Mouse (Mus musculus) cerebellum, adult 2 months (tissue): ENCODE measurements around the gene Zbtb3. TPM values are rescaled to one million over a fixed set of nuclear protein-coding genes. Genes with fewer than 3 reads are reported as not detected.

Experiments
- DNase-seq, 2 experiments: peaks; one replicate each; pipeline ENCODE4 v3.0.0; 2021
- H3K27ac ChIP-seq: fragments of 200-500 bp; 2 replicates; pipeline ENCODE4 v1.5.1; 2012; ENCODE audit warnings: low read length, control low read depth, inconsistent platforms; ENCODE audit not compliant: insufficient read depth
- H3K27me3 ChIP-seq: fragments of 200-500 bp; 2 replicates; pipeline ENCODE4 v1.6.1; 2012; ENCODE audit warnings: inconsistent platforms, mild to moderate bottlenecking, low read length, moderate library complexity; ENCODE audit not compliant: control insufficient read depth, insufficient read depth
- H3K4me1 ChIP-seq: fragments of 200-500 bp; 2 replicates; pipeline ENCODE4 v1.6.1; 2011; ENCODE audit warnings: low read length; ENCODE audit not compliant: control insufficient read depth, insufficient read depth
- H3K4me3 ChIP-seq: fragments of 200-500 bp; replicated peaks from 2 replicates; pipeline ENCODE3; 2011; ENCODE audit warnings: mild to moderate bottlenecking, low read depth, low read length, control low read depth; ENCODE audit not compliant: insufficient read depth
- CTCF ChIP-seq: fragments of 200-500 bp; IDR thresholded peaks from 2 replicates; pipeline ENCODE4 v1.5.1; 2011; ENCODE audit warnings: low read depth, mild to moderate bottlenecking, control low read depth, low read length, moderate library complexity, borderline replicate concordance; ENCODE audit not compliant: insufficient read depth
- POLR2A ChIP-seq: fragments of 200-500 bp; IDR thresholded peaks from 2 replicates; pipeline ENCODE4 v1.6.1; 2011; ENCODE audit warnings: low read length, control low read depth, borderline replicate concordance; ENCODE audit not compliant: insufficient read depth
- WGBS: fragments of 180-500 bp; shearing (Covaris S2); methylation state at CpG from one replicate; pipeline ENCODE4 v1.1.7; 2018; 5-methylcytosine and 5-hydroxymethylcytosine counted together
- polyA plus RNA-seq: library from polyadenylated mRNA; depleted of rRNA; stranded (reverse); fragments of >200 nt; gene quantifications from 2 replicates; pipeline ENCODE4 v1.2.3, GENCODE M21; 2012; rRNA removed

Gene Zbtb3
- polyA plus RNA-seq = 3.7 and 3.8 TPM in 2 replicates

DNA sequence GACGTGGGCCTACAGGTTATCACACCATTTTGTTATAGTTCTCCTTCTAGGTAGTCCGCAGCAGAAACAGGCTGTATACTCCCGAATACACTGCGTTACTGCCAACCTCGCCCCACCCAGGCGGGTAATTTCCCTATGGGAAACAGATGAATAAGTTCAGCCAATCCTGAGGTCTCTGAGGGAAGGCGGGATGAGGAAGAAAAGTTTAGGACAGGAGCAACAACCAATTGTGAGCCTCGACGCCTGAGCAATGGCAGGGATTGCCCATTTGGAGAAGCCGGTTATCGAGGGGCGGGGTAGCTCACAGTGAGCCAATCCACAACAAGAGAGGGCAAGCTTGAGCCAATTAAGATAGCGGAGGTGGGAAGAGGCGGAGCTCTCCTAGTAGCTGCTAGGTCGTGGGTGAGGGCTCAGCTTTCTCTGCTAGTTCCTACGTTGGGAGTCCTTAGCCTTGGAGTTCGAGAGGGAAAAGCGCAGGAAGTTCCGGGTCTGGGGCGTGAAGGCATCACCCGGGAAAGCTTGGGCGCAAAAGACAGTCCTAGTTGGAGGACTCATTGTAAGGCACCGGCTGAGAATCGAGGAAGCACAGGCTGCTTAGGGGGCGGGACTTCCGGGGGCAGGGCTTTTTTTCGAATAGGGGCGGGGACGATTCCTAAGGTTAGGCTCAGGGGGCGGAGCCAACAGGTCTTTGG, at the start of gene Zbtb3:
Gene Zbtb3 (plus strand): TSS at position 426 of the 692 bp plus-strand sequence.
- Histone ChIP-seq H3K27me3 (no peaks in the 10 kb centered on the region), H3K4me3 (peak within 1 kb of the TSS; percentile 89), H3K27ac (peak within 1 kb of the TSS; percentile 41; the same call in 1 of the 2 replicates), H3K4me1 (no peaks in the 10 kb centered on the region; the same call in 1 of the 2 replicates)
- peak; percentile 95 to 99 for DNase-seq
- peak; percentile 69; the same call in 1 of the 2 replicates for TF ChIP-seq POLR2A
- no peak for TF ChIP-seq CTCF
- WGBS = under 1% methylated on average over 30 of the region's 30 CpGs

DNA sequence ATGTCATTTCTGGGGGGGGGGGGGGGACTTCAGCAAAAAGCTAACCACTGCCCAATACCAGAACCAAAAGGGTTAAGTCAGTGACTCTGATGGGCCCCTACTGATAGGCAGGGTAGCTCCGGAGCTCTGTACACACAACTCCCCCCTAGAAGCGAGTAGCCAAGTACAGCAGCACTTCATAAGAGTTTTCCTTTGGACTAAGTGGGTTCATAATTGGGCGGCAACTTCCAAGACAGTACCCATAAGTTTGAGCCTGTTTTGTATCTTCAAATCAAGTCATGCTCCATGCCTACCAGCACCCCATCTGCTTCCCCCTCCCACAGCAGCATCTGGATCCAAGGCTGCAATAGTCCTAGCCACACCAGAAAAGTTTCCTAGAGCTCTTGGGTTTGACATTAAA, 46.7 kb upstream of the Zbtb3 start:
- no peak for DNase-seq
- Histone ChIP-seq H3K27ac (no peak overlapping the region), H3K4me1 (no peaks in the 10 kb centered on the region), H3K4me3 (no peak overlapping the region), H3K27me3 (no peaks in the 10 kb centered on the region)
- WGBS = 49% methylated on average over 3 of the region's 3 CpGs
- TF ChIP-seq POLR2A (no peak), CTCF (no peak)

DNA sequence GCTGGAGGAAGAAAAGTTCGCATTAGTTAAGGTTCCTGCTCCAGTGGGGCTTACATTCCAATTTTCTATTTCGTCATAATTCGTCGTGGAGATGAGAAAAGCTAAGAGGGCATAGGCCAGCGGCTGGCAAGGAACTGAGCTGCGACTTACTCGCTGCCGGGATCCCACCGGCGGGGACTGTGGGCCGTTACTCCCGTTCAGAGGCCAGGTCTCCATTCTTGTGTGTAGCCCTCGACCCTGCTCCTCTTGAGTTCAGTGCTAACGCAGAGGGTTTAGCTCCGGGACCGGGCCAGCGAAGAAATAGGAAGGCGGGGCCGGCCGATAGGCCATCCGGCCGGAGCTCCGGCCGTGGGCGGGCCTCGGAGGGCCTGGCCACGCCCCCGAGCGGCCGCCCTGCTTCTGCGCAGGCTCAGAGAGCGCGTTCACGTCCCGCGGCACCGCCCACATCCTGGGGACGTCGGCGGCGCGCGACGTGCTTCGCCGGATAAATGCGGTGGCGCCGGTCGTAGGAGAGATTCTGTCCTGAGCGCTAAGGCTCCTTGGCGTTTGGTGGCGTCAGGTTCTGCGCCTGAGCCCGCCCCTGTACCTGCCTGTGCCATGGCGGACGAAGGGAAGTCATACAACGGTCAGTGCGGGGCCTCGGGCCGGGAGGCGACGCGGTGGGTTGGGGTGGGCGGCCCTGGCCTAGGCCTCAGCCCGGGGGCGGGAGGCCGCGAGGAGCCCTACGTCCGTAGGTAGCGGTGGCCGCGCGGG, 45.5 kb upstream of the Zbtb3 start, which contains the start of gene Nxf1:
Gene Nxf1 (plus strand): TSS at position 439 of the 753 bp plus-strand sequence.
- peak within 1 kb of the TSS; percentile 58; the same call in 1 of the 2 replicates for H3K27ac ChIP-seq
- no peaks in the 10 kb centered on the region for H3K27me3 ChIP-seq
- WGBS = under 1% methylated on average over 75 of the region's 75 CpGs
- TF ChIP-seq POLR2A = peak; percentile 88
- TF ChIP-seq CTCF = no peak
- H3K4me3 ChIP-seq = peak within 1 kb of the TSS; percentile 95
- DNase-seq = peak; percentile 90 to 91
- no peaks in the 10 kb centered on the region for H3K4me1 ChIP-seq

DNA sequence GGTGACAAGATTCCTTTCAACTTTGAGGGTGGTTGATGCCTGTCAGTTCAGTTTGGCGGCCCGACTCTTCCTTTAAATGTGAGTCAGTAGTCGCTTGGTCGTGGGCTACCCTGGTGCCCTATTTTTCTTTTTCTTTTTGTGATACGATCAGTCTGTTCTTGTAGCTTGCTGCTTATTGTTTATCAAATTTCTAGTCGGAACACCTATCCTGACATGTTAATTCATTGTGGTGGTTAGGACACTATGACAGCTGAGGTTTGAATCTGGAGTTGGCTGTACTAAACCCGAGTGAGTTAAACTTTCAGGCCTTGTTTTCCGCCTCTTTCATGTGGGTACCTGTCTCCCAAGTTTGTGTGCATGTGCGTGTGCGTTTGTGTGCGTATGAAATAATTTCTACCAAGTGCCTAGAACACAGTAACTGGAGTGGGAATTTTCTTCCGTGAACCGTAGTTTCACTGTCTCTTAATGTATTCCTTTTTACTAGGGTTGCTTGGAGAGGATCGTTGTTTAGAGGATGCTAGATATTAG, 44.8 kb upstream of the Zbtb3 start:
- TF ChIP-seq CTCF (no peak), POLR2A (no peak)
- Histone ChIP-seq H3K4me3 (peak overlapping the region; percentile 95), H3K4me1 (no peaks in the 10 kb centered on the region), H3K27ac (no peak overlapping the region), H3K27me3 (no peaks in the 10 kb centered on the region)
- DNase-seq = no peak
- 2% methylated on average over 14 of the region's 14 CpGs for WGBS

DNA sequence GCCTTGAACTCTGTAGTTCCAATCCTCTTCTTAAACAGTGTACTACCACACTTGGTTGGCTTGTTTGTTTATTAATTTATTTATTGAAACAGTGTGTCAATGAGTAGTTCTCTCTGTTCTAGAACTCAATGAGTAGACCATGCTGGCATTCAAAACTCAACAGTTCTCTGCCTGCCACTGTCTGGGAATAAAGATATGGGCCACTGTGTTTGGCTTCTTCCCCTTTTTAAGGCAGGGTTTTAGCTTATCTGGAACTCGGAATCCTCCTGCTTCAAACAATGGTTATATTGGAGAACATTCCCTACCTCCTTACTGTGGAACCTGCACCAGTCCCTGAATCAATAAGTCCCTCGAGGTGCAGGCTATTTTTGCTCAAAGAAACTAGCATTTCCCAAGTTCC, 43.5 kb upstream of the Zbtb3 start:
- no peaks in the 10 kb centered on the region for H3K4me1 ChIP-seq
- no peaks in the 10 kb centered on the region for H3K27me3 ChIP-seq
- DNase-seq = no peak
- no peak overlapping the region for H3K27ac ChIP-seq
- 89% methylated on average over 2 of the region's 2 CpGs for WGBS
- TF ChIP-seq CTCF (no peak), POLR2A (no peak)
- no peak overlapping the region for H3K4me3 ChIP-seq

DNA sequence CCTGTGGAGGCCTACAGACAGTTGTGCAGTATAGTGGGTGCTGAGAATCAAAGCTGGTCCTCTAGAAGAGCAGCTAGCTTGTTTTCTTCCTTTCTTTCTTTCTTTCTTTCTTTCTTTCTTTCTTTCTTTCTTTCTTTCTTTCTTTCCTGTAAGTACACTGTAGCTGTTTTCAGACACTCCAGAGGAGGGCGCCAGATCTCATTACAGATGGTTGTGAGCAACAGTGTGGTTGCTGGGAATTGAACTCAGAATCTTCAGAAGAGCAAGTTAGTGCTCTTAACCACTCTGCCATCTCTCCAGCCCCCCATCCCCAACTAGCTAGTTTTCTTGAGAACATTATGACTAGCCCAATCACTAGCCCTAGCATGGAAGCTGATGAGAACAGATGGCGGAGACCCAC, 41.6 kb upstream of the Zbtb3 start:
- Histone ChIP-seq H3K4me3 (no peak overlapping the region), H3K27me3 (no peaks in the 10 kb centered on the region), H3K27ac (no peak overlapping the region), H3K4me1 (no peaks in the 10 kb centered on the region)
- DNase-seq = no peak
- TF ChIP-seq POLR2A = no peak
- WGBS = 91% methylated on average over 2 of the region's 2 CpGs

DNA sequence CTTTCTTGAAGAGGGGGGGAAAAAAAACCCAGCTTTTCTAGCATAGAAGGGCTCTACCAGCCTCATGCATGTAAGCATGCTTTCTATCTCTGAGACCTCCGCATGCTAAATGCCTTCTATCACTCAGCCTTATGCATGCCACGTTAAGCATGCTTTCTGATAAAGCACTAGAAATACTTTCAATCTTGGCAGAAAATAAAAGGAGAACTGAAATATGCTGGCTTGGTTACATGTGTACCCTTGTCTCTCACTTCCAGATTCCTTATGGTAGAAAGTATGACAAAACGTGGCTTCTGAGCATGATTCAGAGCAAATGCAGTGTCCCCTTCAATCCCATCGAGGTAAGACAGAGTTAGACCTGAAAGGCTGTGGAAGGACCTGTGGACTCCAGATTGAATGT, 39.1 kb upstream of the Zbtb3 start:
- no peak overlapping the region for H3K27ac ChIP-seq
- no peaks in the 10 kb centered on the region for H3K4me1 ChIP-seq
- TF ChIP-seq POLR2A = no peak
- no peak for TF ChIP-seq CTCF
- no peak overlapping the region for H3K4me3 ChIP-seq
- 91% methylated on average over 4 of the region's 4 CpGs for WGBS
- DNase-seq = no peak
- H3K27me3 ChIP-seq = no peaks in the 10 kb centered on the region
